In the genomic region with DNA sequence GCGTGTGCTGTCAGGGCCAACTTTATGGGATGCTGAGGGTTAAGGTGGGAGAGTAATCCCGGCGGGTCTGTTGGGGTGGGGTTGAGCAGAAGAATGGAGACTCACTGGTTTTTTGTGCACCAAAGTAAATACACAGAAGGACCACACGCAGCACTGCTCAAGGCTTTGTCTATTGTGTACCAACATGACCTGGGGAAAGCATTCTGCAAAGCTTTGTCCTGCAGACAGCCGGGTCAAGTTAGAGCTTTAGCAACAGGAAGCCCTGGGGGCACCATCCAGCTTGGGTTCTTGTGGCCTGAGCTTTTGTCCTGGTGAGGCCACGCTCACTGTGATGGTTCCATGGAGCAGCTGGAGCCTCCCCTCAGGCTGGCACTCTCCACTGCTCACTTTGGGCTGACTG, we compare ENCODE assay signal across 18 mouse cellular contexts.
DNase-seq lines count a peak whose midpoint lies in the region.
"Had no signal": no experiment of that assay in that cellular context is flagged by ENCODE, and none has a peak within 500 bp of the region (broad histone marks: within the 10 kb centered on the region; RNA-seq: fewer than 3 reads in every experiment).

No protein-coding gene starts in this region.

- DNase-seq in embryo, embryonic 11 days: peak; percentile 14
- DNase-seq in embryo, embryonic 10.5 days (ENCODE audit: low spot score): no peak
- DNase-seq in retina, postnatal 1 day: peak; percentile 35
- DNase-seq in retina, embryonic 14.5 days (ENCODE audit: low spot score): no peak
- DNase-seq in R1 (ENCODE audit: low read depth, low spot score): peak; percentile 89
- DNase-seq in yolk sac, embryonic 10.5 days (ENCODE audit: low spot score): no peak
- DNase-seq in ovary, postnatal 10 days (ENCODE audit: low spot score): no peak
- DNase-seq: adrenal gland, adult 2 months; adrenal gland, postnatal 36 days; cerebellum, adult 2 months; cerebellum, postnatal 25 days; gastrocnemius, postnatal 36 days; heart, adult 18-20 months; kidney, adult 8-10 months; layer of hippocampus, postnatal 36 days; lung, embryonic 14.5 days; lung, postnatal 14 days; thymus, postnatal 4 days had no signal

Comparison
In these comparisons a context has a peak if more than half of its experiments do, and no peak if none do; other contexts are left out.
1. DNase-seq: peak in embryo, embryonic 11 days (single experiment), retina, postnatal 1 day (single experiment) and R1 (single experiment); none in embryo, embryonic 10.5 days (single experiment), retina, embryonic 14.5 days (single experiment), yolk sac, embryonic 10.5 days (single experiment) and ovary, postnatal 10 days (single experiment).